Mouse (Mus musculus) ES-E14 (cell line): ENCODE results near the gene Mst1r. TPM values are rescaled to one million over a fixed set of nuclear protein-coding genes. Genes with fewer than 3 reads are reported as not detected.

ENCODE experiments used
- DNase-seq: peaks from one replicate; pipeline ENCODE4 v3.0.0-alpha.2; 2013; ENCODE audit warnings: low read depth, low spot score
- H3K27ac ChIP-seq: 2 replicates; pipeline ENCODE4 v1.5.1; 2012; ENCODE audit warnings: low read depth, mild to moderate bottlenecking, low read length, moderate library complexity, mixed read lengths; ENCODE audit not compliant: poor library complexity, insufficient read depth, severe bottlenecking
- H3K36me3 ChIP-seq: 2 replicates; pipeline ENCODE4 v1.6.1; 2012; ENCODE audit warnings: mild to moderate bottlenecking, low read length, moderate library complexity, mixed read lengths; ENCODE audit not compliant: control insufficient read depth, poor library complexity, insufficient read depth, severe bottlenecking
- H3K4me1 ChIP-seq, 2 experiments: fragments of 150-350 bp in 1 of 2; sonication (generic) in 1 of 2; 2 replicates each; pipeline ENCODE4 v1.6.1; 2012; ENCODE audit warnings: low read length in 2 of 2, mild to moderate bottlenecking in 1 of 2, mixed read lengths in 1 of 2; ENCODE audit not compliant: control insufficient read depth in 2 of 2, insufficient read depth in 2 of 2, poor library complexity in 1 of 2
- H3K4me3 ChIP-seq, 2 experiments: fragments of 150-350 bp in 1 of 2; sonication (generic) in 1 of 2; 2 replicates each; pipeline ENCODE4 v1.5.1; 2012; ENCODE audit warnings: low read length in 2 of 2, low read depth in 1 of 2, mild to moderate bottlenecking in 1 of 2, mixed read lengths in 1 of 2; ENCODE audit not compliant: insufficient read depth in 1 of 2, poor library complexity in 1 of 2, severe bottlenecking in 1 of 2
- H3K9ac ChIP-seq: 2 replicates; pipeline ENCODE4 v1.6.1; 2012; ENCODE audit warnings: low read depth, mild to moderate bottlenecking, low read length, mixed read lengths; ENCODE audit not compliant: poor library complexity, insufficient read depth, severe bottlenecking
- H3K9me3 ChIP-seq: fragments of 150-350 bp; sonication (generic); 2 replicates; pipeline ENCODE4 v1.6.1; 2012; ENCODE audit warnings: low read depth, mild to moderate bottlenecking, low read length; ENCODE audit not compliant: control insufficient read depth, insufficient read depth
- CHD2 ChIP-seq: IDR thresholded peaks from 2 replicates; pipeline ENCODE4 v1.6.1; 2014; ENCODE audit warnings: mild to moderate bottlenecking, low read depth, low read length, inconsistent platforms
- HCFC1 ChIP-seq: IDR thresholded peaks from 2 replicates; pipeline ENCODE4 v1.6.1; 2012; ENCODE audit warnings: low read length, inconsistent platforms, borderline replicate concordance; ENCODE audit not compliant: insufficient read depth
- MAFK ChIP-seq: IDR thresholded peaks from 2 replicates; pipeline ENCODE4 v1.6.1; 2014; ENCODE audit warnings: mild to moderate bottlenecking, low read depth, low read length, inconsistent platforms; ENCODE audit not compliant: insufficient read depth
- ZC3H11A ChIP-seq: IDR thresholded peaks from 2 replicates; pipeline ENCODE4 v1.6.1; 2012; ENCODE audit warnings: low read depth, mild to moderate bottlenecking, inconsistent platforms, low read length, borderline replicate concordance
- ZNF384 ChIP-seq: IDR thresholded peaks from 2 replicates; pipeline ENCODE4 v1.6.1; 2012; ENCODE audit warnings: low read depth, low read length, inconsistent platforms
- in situ Hi-C, 2 experiments: fragments of 600-800 bp; cut with MboI; formaldehyde crosslinking; loops; one replicate each; pipeline ENCODE4 v1.15.1; 2025; ENCODE audit warnings: low sequenced_read_pairs in 2 of 2, inconsistent platforms in 1 of 2; ENCODE audit not compliant: unreplicated experiment in 2 of 2
- total RNA-seq: library from RNA; depleted of rRNA; stranded (reverse); fragments of 300-350 nt; gene quantifications from 2 replicates; pipeline ENCODE4 v1.2.3, GENCODE M21; 2012

The Mst1r gene
- total RNA-seq, 1 experiment, result 0.22 TPM

GRCm38 (mm10) chr9:107934146-107934545, 27.5 kb downstream of the Mst1r start:
- H3K9me3 ChIP-seq, result no peaks in the 10 kb centered on the region
- H3K4me1 ChIP-seq, result peaks cover 0 to 7% of the 10 kb centered on the region in 2 experiments; a peak in 3 of 4 replicates
- no peak for DNase-seq
- in situ Hi-C loops, result no loop called here
- no peak overlapping the region for H3K4me3 ChIP-seq
- no peaks in the 10 kb centered on the region for H3K36me3 ChIP-seq
- no peak overlapping the region for H3K9ac ChIP-seq
- no peak overlapping the region for H3K27ac ChIP-seq
- TF ChIP-seq CHD2, result no peak
- TF ChIP-seq ZNF384, result no peak
- TF ChIP-seq HCFC1, result no peak
- TF ChIP-seq MAFK, result no peak
- TF ChIP-seq ZC3H11A, result no peak

GRCm38 (mm10) chr9:107935374-107935773, 28.7 kb downstream of the Mst1r start, which contains the start of gene Camkv:
Gene Camkv, plus strand, starts transcription at chr9:107935674.
- H3K27ac ChIP-seq, result no peak within 1 kb of the TSS; the same call in 1 of the 2 replicates
- no peaks in the 10 kb centered on the region for H3K9me3 ChIP-seq
- TF ChIP-seq ZNF384 (no peak), ZC3H11A (no peak), MAFK (no peak), CHD2 (no peak), HCFC1 (no peak)

GRCm38 (mm10) chr9:107935790-107936214, 29.1 kb downstream of the Mst1r start:
- H3K27ac ChIP-seq, result no peak overlapping the region; the same call in 1 of the 2 replicates
- peaks cover 0 to 7% of the 10 kb centered on the region in 2 experiments; a peak in 3 of 4 replicates for H3K4me1 ChIP-seq
- DNase-seq, result peak; percentile 56
- in situ Hi-C loops, result no loop called here
- H3K4me3 ChIP-seq, result peak overlapping the region; percentile 76 to 82
- H3K9me3 ChIP-seq, result no peaks in the 10 kb centered on the region
- TF ChIP-seq CHD2 (no peak), HCFC1 (0 out of 2 replicates have a peak, but pooled peaks have one; percentile 49)
- H3K36me3 ChIP-seq, result no peaks in the 10 kb centered on the region
- peak overlapping the region; percentile 53 for H3K9ac ChIP-seq

More at GRCm38 (mm10) chr9:107935374-107935773, 28.7 kb downstream of the Mst1r start, which contains the start of gene Camkv:
- peak within 1 kb of the TSS; percentile 76 to 82 for H3K4me3 ChIP-seq
- no peaks in the 10 kb centered on the region for H3K36me3 ChIP-seq
- DNase-seq, result no peak
- peak within 1 kb of the TSS; percentile 53 for H3K9ac ChIP-seq
- peaks cover 0 to 7% of the 10 kb centered on the region in 2 experiments; a peak in 3 of 4 replicates for H3K4me1 ChIP-seq
- in situ Hi-C loops, result no loop called here

- H3K27ac ChIP-seq, result no peak overlapping the region; the same call in 1 of the 2 replicates
- TF ChIP-seq MAFK, result no peak
- peak overlapping the region; percentile 53 for H3K9ac ChIP-seq
- in situ Hi-C loops, result no loop called here
- H3K4me3 ChIP-seq, result peak overlapping the region; percentile 76 to 82
- no peaks in the 10 kb centered on the region for H3K36me3 ChIP-seq
- no peaks in the 10 kb centered on the region for H3K9me3 ChIP-seq
- peaks cover 0 to 7% of the 10 kb centered on the region in 2 experiments; a peak in 3 of 4 replicates for H3K4me1 ChIP-seq
- DNase-seq, result no peak
Observed at GRCm38 (mm10) chr9:107936215-107936822, 29.6 kb downstream of the Mst1r start.
